Mouse (Mus musculus) midbrain, embryonic 16.5 days (tissue): ENCODE measurements around the gene Sept9. TPM values are rescaled to one million over a fixed set of nuclear protein-coding genes. Genes with fewer than 3 reads are reported as not detected.

Source experiments
- ATAC-seq: fragments of 200-750 bp; cut with Nextera tagmentation; 2 replicates; pipeline ENCODE4 v1.8.0; 2017; ENCODE audit warnings: moderate TSS enrichment
- H3K27ac ChIP-seq: fragments of 300-500 bp; sonication (generic); 2 replicates; pipeline ENCODE4 v1.5.1; 2014; ENCODE audit warnings: mild to moderate bottlenecking, low read length, mixed read lengths
- H3K27me3 ChIP-seq: fragments of 300-500 bp; sonication (generic); 2 replicates; pipeline ENCODE4 v1.6.1; 2014; ENCODE audit warnings: low read depth, low read length, mixed read lengths; ENCODE audit not compliant: control insufficient read depth, insufficient read depth
- H3K36me3 ChIP-seq: fragments of 300-500 bp; sonication (generic); 2 replicates; pipeline ENCODE4 v1.6.1; 2014; ENCODE audit warnings: mild to moderate bottlenecking, low read length, moderate library complexity, mixed read lengths; ENCODE audit not compliant: control insufficient read depth, insufficient read depth
- H3K4me1 ChIP-seq: fragments of 300-500 bp; sonication (generic); 2 replicates; pipeline ENCODE4 v1.6.1; 2014; ENCODE audit warnings: mild to moderate bottlenecking, low read length, mixed read lengths; ENCODE audit not compliant: control insufficient read depth, insufficient read depth
- H3K4me2 ChIP-seq: fragments of 300-500 bp; sonication (generic); 2 replicates; pipeline ENCODE4 v1.6.1; 2014; ENCODE audit warnings: mild to moderate bottlenecking, low read length, mixed read lengths
- H3K4me3 ChIP-seq: fragments of 300-500 bp; sonication (generic); 2 replicates; pipeline ENCODE4 v1.5.1; 2014; ENCODE audit warnings: low read depth, mild to moderate bottlenecking, low read length, moderate library complexity, mixed read lengths
- H3K9ac ChIP-seq: fragments of 300-500 bp; sonication (generic); 2 replicates; pipeline ENCODE4 v1.6.1; 2014; ENCODE audit warnings: low read depth, low read length, mixed read lengths
- H3K9me3 ChIP-seq: fragments of 300-500 bp; sonication (generic); replicated peaks from 2 replicates; pipeline ENCODE4 v1.6.1; 2014; ENCODE audit warnings: mild to moderate bottlenecking, low read length, mixed read lengths; ENCODE audit not compliant: control insufficient read depth, poor library complexity, severe bottlenecking
- WGBS: fragments of 180-500 bp; shearing (Covaris S2); extraction: QIAGEN DNeasy Blood & Tissue Kit; methylation state at CpG from one replicate; pipeline ENCODE4 v1.1.7; 2014; 5-methylcytosine and 5-hydroxymethylcytosine counted together
- polyA plus RNA-seq: library from polyadenylated mRNA; unstranded; fragments of >200 nt; fragmentation: Nextera tagmentation; extraction: Ambion mirVana; gene quantifications from 2 replicates; pipeline ENCODE4 v1.2.1, GENCODE M21; 2015

The Sept9 gene
- polyA plus RNA-seq, 1 experiment from 2014 or later = 103 TPM

- ATAC-seq = no peak
- 83% methylated on average over 12 of the region's 12 CpGs for WGBS
- no peak overlapping the region for H3K4me3 ChIP-seq
- H3K36me3 ChIP-seq = no peaks in the 10 kb centered on the region
- no peak overlapping the region for H3K9ac ChIP-seq
- H3K4me1 ChIP-seq = peaks cover 14% of the 10 kb centered on the region; the same call in 1 of the 2 replicates
- H3K27me3 ChIP-seq = no peaks in the 10 kb centered on the region
- peak overlapping the region; percentile 20; the same call in 1 of the 2 replicates for H3K27ac ChIP-seq
- H3K4me2 ChIP-seq = no peak overlapping the region
- H3K9me3 ChIP-seq = no peaks in the 10 kb centered on the region
These were observed 111.1 kb downstream of the Sept9 start for GRCm38 (mm10) chr11:117310341-117311107.

- no peak overlapping the region for H3K4me2 ChIP-seq
- no peak for ATAC-seq
- H3K36me3 ChIP-seq = no peaks in the 10 kb centered on the region
- 57% methylated on average over 15 of the region's 15 CpGs for WGBS
- peak overlapping the region; percentile 47; the same call in 1 of the 2 replicates for H3K27ac ChIP-seq
- no peak overlapping the region for H3K9ac ChIP-seq
- no peaks in the 10 kb centered on the region for H3K27me3 ChIP-seq
- H3K9me3 ChIP-seq = no peaks in the 10 kb centered on the region
- peaks cover 15% of the 10 kb centered on the region; the same call in 1 of the 2 replicates for H3K4me1 ChIP-seq
- no peak overlapping the region for H3K4me3 ChIP-seq
These were observed 111.8 kb downstream of the Sept9 start for GRCm38 (mm10) chr11:117311127-117311800.

- Histone ChIP-seq H3K36me3 (no peaks in the 10 kb centered on the region), H3K4me3 (no peak overlapping the region), H3K27me3 (no peaks in the 10 kb centered on the region), H3K9ac (no peak overlapping the region), H3K27ac (peak overlapping the region; percentile 49), H3K9me3 (no peaks in the 10 kb centered on the region), H3K4me1 (peaks cover 25% of the 10 kb centered on the region; the same call in 1 of the 2 replicates), H3K4me2 (no peak overlapping the region)
- WGBS = 75% methylated on average over 23 of the region's 23 CpGs
- no peak for ATAC-seq
These were observed 112.8 kb downstream of the Sept9 start for GRCm38 (mm10) chr11:117312028-117312901.

GRCm38 (mm10) chr11:117312936-117313335, 113.5 kb downstream of the Sept9 start:
- no peak overlapping the region for H3K4me3 ChIP-seq
- no peak overlapping the region for H3K9ac ChIP-seq
- H3K36me3 ChIP-seq = no peaks in the 10 kb centered on the region
- H3K27ac ChIP-seq = peak overlapping the region; percentile 49
- 43% methylated on average over 8 of the region's 8 CpGs for WGBS
- H3K4me1 ChIP-seq = peaks cover 31% of the 10 kb centered on the region
- H3K27me3 ChIP-seq = no peaks in the 10 kb centered on the region
- no peak for ATAC-seq
- H3K9me3 ChIP-seq = no peaks in the 10 kb centered on the region
- no peak overlapping the region for H3K4me2 ChIP-seq

- H3K36me3 ChIP-seq = no peaks in the 10 kb centered on the region
- H3K4me1 ChIP-seq = peaks cover 29% of the 10 kb centered on the region
- WGBS = 89% methylated on average over 7 of the region's 7 CpGs
- no peak overlapping the region; the same call in 1 of the 2 replicates for H3K27ac ChIP-seq
- H3K9me3 ChIP-seq = no peaks in the 10 kb centered on the region
- no peak for ATAC-seq
- H3K4me2 ChIP-seq = no peak overlapping the region
- no peaks in the 10 kb centered on the region for H3K27me3 ChIP-seq
- H3K9ac ChIP-seq = no peak overlapping the region
- no peak overlapping the region for H3K4me3 ChIP-seq
These were observed 114.0 kb downstream of the Sept9 start for GRCm38 (mm10) chr11:117313446-117313845.

GRCm38 (mm10) chr11:117314026-117314425, 114.6 kb downstream of the Sept9 start:
- Histone ChIP-seq H3K9ac (no peak overlapping the region), H3K36me3 (no peaks in the 10 kb centered on the region), H3K27ac (no peak overlapping the region), H3K4me1 (peaks cover 26% of the 10 kb centered on the region), H3K4me2 (no peak overlapping the region), H3K27me3 (no peaks in the 10 kb centered on the region), H3K9me3 (no peaks in the 10 kb centered on the region), H3K4me3 (no peak overlapping the region)
- 84% methylated on average over 7 of the region's 7 CpGs for WGBS
- ATAC-seq = no peak

GRCm38 (mm10) chr11:117314520-117314919, 115.1 kb downstream of the Sept9 start:
- 95% methylated on average over 8 of the region's 8 CpGs for WGBS
- Histone ChIP-seq H3K4me2 (no peak overlapping the region), H3K4me3 (no peak overlapping the region), H3K36me3 (no peaks in the 10 kb centered on the region), H3K27me3 (no peaks in the 10 kb centered on the region), H3K9me3 (no peaks in the 10 kb centered on the region), H3K9ac (no peak overlapping the region), H3K27ac (no peak overlapping the region), H3K4me1 (peaks cover 22% of the 10 kb centered on the region)
- ATAC-seq = no peak

GRCm38 (mm10) chr11:117315309-117315708, 115.8 kb downstream of the Sept9 start:
- no peaks in the 10 kb centered on the region for H3K27me3 ChIP-seq
- 90% methylated on average over 10 of the region's 11 CpGs for WGBS
- H3K4me1 ChIP-seq = peaks cover 28% of the 10 kb centered on the region
- H3K4me2 ChIP-seq = no peak overlapping the region
- no peak overlapping the region for H3K27ac ChIP-seq
- H3K9ac ChIP-seq = no peak overlapping the region
- no peaks in the 10 kb centered on the region for H3K9me3 ChIP-seq
- H3K36me3 ChIP-seq = no peaks in the 10 kb centered on the region
- no peak overlapping the region for H3K4me3 ChIP-seq
- ATAC-seq = no peak
